16 mouse cellular contexts compared by ENCODE assay signal in the genomic region with DNA sequence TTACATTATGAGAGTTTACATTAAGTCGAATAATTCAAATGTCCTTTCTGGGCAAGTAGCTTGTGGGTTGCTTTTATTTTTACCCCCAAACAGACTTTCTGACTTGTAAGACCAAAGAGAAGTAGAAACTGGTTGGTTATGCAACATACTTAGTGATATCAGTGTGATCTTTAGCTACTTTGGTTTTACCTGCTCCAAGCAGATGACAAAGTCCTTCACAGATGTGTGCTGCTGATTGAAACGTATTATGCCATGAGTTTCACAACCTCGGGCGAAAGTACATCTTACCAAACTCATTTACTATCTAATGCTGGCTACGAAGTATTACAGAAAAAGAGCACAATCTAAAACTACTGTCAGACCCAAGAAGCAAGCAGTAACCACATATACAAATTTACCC. TPM values are rescaled to one million over a fixed set of nuclear protein-coding genes. Genes with fewer than 3 reads are reported as not detected.
A peak's percentile ranks its signal among the peaks of the same experiment; 100 is the strongest.
DNase-seq lines count a peak whose midpoint lies in the region; ATAC-seq lines count a peak whose summit lies in the region.
"Had no signal": no experiment of that assay in that cellular context is flagged by ENCODE, and none has a peak within 500 bp of the region (broad histone marks: within the 10 kb centered on the region; RNA-seq: fewer than 3 reads in every experiment).

No protein-coding gene starts in this region.

- H3K9me3 ChIP-seq in liver, embryonic 12.5 days (replicated peaks): no peaks in the 10 kb centered on the region
- H3K9me3 ChIP-seq in liver, embryonic 11.5 days (ENCODE audit: control insufficient read depth, low read length): no peaks in the 10 kb centered on the region
- H3K9me3 ChIP-seq in liver, embryonic 13.5 days (replicated peaks): no peaks in the 10 kb centered on the region
- H3K9me3 ChIP-seq: forebrain, embryonic 12.5 days; midbrain, embryonic 12.5 days; neural tube, embryonic 15.5 days had no signal

- peaks cover 8% of the 10 kb centered on the region for H3K36me3 ChIP-seq in liver, embryonic 12.5 days
- H3K36me3 ChIP-seq in liver, embryonic 11.5 days (ENCODE audit: control insufficient read depth, insufficient read depth, low read length): no peaks in the 10 kb centered on the region
- H3K36me3 ChIP-seq in liver, embryonic 13.5 days: no peaks in the 10 kb centered on the region
- H3K36me3 ChIP-seq: forebrain, embryonic 12.5 days; midbrain, embryonic 12.5 days; neural tube, embryonic 15.5 days had no signal

- DNase-seq in liver, embryonic 11.5 days (ENCODE audit: low spot score): no peak
- DNase-seq in liver, embryonic 13.5 days: no peak
- peak; percentile 49 for DNase-seq in yolk sac, embryonic 10.5 days (ENCODE audit: low spot score)
- DNase-seq in left cerebral cortex, postnatal 10 days (ENCODE audit: extremely low spot score in 1 of 2, low spot score in 2 of 2): no peak
- no peak for DNase-seq in thymus, adult 18-20 months
- DNase-seq: adrenal gland, postnatal 36 days; cerebellum, postnatal 10 days; kidney, postnatal 4 days; lung, postnatal 10 days; thymus, adult 2 months; thymus, postnatal 4 days had no signal

- H3K4me3 ChIP-seq in liver, embryonic 12.5 days: no peak overlapping the region
- H3K4me3 ChIP-seq in liver, embryonic 11.5 days (ENCODE audit: low read depth, low read length): no peak overlapping the region
- H3K4me3 ChIP-seq in brown adipose tissue, adult 24 weeks (ENCODE audit: insufficient read depth, low read depth, low read length): no peak overlapping the region
- H3K4me3 ChIP-seq in liver, embryonic 13.5 days (replicated peaks): no peak overlapping the region

- H3K27me3 ChIP-seq in liver, embryonic 12.5 days (replicated peaks): peaks cover 13% of the 10 kb centered on the region
- H3K27me3 ChIP-seq in liver, embryonic 11.5 days (replicated peaks; ENCODE audit: control insufficient read depth, insufficient read depth, low read length): no peaks in the 10 kb centered on the region
- peaks cover 9% of the 10 kb centered on the region; the same call in 1 of the 2 replicates for H3K27me3 ChIP-seq in liver, embryonic 13.5 days

- 51% methylated on average over 5 of the region's 5 CpGs for WGBS in liver, embryonic 12.5 days (ENCODE audit: insufficient replicate concordance)
- WGBS in liver, embryonic 11.5 days: 72% methylated on average over 5 of the region's 5 CpGs
- 35% methylated on average over 5 of the region's 5 CpGs for WGBS in liver, embryonic 13.5 days (ENCODE audit: insufficient replicate concordance)

- intact Hi-C loops in left cerebral cortex, postnatal 10 days (cut with DNase I): no loop called here

- H3K9ac ChIP-seq in liver, embryonic 12.5 days: no peak overlapping the region
- H3K9ac ChIP-seq in liver, embryonic 11.5 days (ENCODE audit: low read depth, low read length): no peak overlapping the region
- no peak overlapping the region for H3K9ac ChIP-seq in liver, embryonic 13.5 days

- 0 out of 2 replicates have a peak overlapping the region, but pooled peaks have one; percentile 86 for H3K4me2 ChIP-seq in liver, embryonic 12.5 days
- H3K4me2 ChIP-seq in liver, embryonic 11.5 days: no peak overlapping the region; the same call in 1 of the 2 replicates
- H3K4me2 ChIP-seq in liver, embryonic 13.5 days: peak overlapping the region; percentile 86; the same call in 1 of the 2 replicates

- peak overlapping the region; percentile 77; the same call in 1 of the 2 replicates for H3K27ac ChIP-seq in liver, embryonic 12.5 days
- no peak overlapping the region for H3K27ac ChIP-seq in liver, embryonic 11.5 days (ENCODE audit: low read depth, low read length)
- H3K27ac ChIP-seq in brown adipose tissue, adult 24 weeks (replicated peaks; ENCODE audit: low read depth, low read length): 0 out of 2 replicates have a peak overlapping the region, but pooled peaks have one; percentile 12
- H3K27ac ChIP-seq in liver, embryonic 13.5 days: 0 out of 2 replicates have a peak overlapping the region, but pooled peaks have one; percentile 85
- H3K27ac ChIP-seq: forebrain, embryonic 12.5 days; midbrain, embryonic 12.5 days had no signal

- no peak for ATAC-seq in liver, embryonic 12.5 days
- ATAC-seq in liver, embryonic 11.5 days (replicated peaks; ENCODE audit: low FRiP score): no peak
- ATAC-seq in liver, embryonic 13.5 days (ENCODE audit: low read depth): no peak

- peaks cover 41% of the 10 kb centered on the region for H3K4me1 ChIP-seq in liver, embryonic 12.5 days
- peaks cover 8% of the 10 kb centered on the region; the same call in 1 of the 2 replicates for H3K4me1 ChIP-seq in liver, embryonic 11.5 days (replicated peaks; ENCODE audit: control insufficient read depth, insufficient read depth, low read length)
- H3K4me1 ChIP-seq in brown adipose tissue, adult 24 weeks (ENCODE audit: control insufficient read depth, insufficient read depth, insufficient read length, low read length): 0 out of 2 replicates have a peak, but pooled peaks cover 3% of the 10 kb centered on the region
- peaks cover 41% of the 10 kb centered on the region for H3K4me1 ChIP-seq in liver, embryonic 13.5 days (replicated peaks)

RNA-seq across cellular contexts. Expression of gene Sec24a, which starts 5.8 kb away (rescaled TPM):
- 9.9 and 11.0 TPM in 2 replicates for polyA plus RNA-seq in liver, embryonic 12.5 days (2016; fragmentation: Nextera tagmentation; extraction: Ambion mirVana)
- 16.8 and 18.1 TPM in 2 replicates for polyA plus RNA-seq in liver, embryonic 11.5 days (2014; fragmentation: Nextera tagmentation; extraction: Ambion mirVana)
- 8.8 and 12.5 TPM in 2 replicates for polyA plus RNA-seq in brown adipose tissue, adult 24 weeks (2012; ENCODE audit: insufficient read depth, insufficient read length, missing spikeins)
- 5.8 and 8.4 TPM in 2 replicates for polyA plus RNA-seq in liver, embryonic 13.5 days (2015; fragmentation: Nextera tagmentation; extraction: Ambion mirVana)
- total RNA-seq in left cerebral cortex, postnatal 10 days (2021): 10 to 100 TPM; 24.4 to 25.8 TPM

RNA-seq across cellular contexts. Expression of gene Sar1b, which starts 5.9 kb away (rescaled TPM):
- 84.8 and 88.7 TPM in 2 replicates for polyA plus RNA-seq in liver, embryonic 12.5 days (2016; fragmentation: Nextera tagmentation; extraction: Ambion mirVana)
- polyA plus RNA-seq in liver, embryonic 11.5 days (2014; fragmentation: Nextera tagmentation; extraction: Ambion mirVana): 110 and 122 TPM in 2 replicates
- 158 and 181 TPM in 2 replicates for polyA plus RNA-seq in brown adipose tissue, adult 24 weeks (2012; ENCODE audit: insufficient read depth, insufficient read length, missing spikeins)
- 90.3 and 101 TPM in 2 replicates for polyA plus RNA-seq in liver, embryonic 13.5 days (2015; fragmentation: Nextera tagmentation; extraction: Ambion mirVana)
- total RNA-seq in left cerebral cortex, postnatal 10 days (2021): 10 to 100 TPM; 79.6 to 80.6 TPM
